Mouse (Mus musculus) erythroblast, embryonic 14.5 days (primary cell): ENCODE data around the gene 4933434E20Rik.

ENCODE experiments used
- GATA1 ChIP-seq: IDR thresholded peaks from 2 replicates; pipeline ENCODE4 v1.6.1; 2012; ENCODE audit warnings: low read length, inconsistent platforms, mixed read lengths
- TAL1 ChIP-seq: IDR thresholded peaks from 3 replicates; pipeline ENCODE4 v1.6.1; 2012; ENCODE audit warnings: low read length, inconsistent platforms, mixed read lengths

- TF ChIP-seq TAL1 (no peak), GATA1 (no peak)
Measured at GRCm38 (mm10) chr3:90094453-90094852, 43.0 kb downstream of the 4933434E20Rik start.
